Mouse (Mus musculus): Measurements from ENCODE around the gene Bola1.
"Not testable (repeated sequence)": the region's sequence is repeated elsewhere in the genome, so short reads cannot be mapped to it uniquely, and the experiment has no call there.

Gene Bola1

DNA sequence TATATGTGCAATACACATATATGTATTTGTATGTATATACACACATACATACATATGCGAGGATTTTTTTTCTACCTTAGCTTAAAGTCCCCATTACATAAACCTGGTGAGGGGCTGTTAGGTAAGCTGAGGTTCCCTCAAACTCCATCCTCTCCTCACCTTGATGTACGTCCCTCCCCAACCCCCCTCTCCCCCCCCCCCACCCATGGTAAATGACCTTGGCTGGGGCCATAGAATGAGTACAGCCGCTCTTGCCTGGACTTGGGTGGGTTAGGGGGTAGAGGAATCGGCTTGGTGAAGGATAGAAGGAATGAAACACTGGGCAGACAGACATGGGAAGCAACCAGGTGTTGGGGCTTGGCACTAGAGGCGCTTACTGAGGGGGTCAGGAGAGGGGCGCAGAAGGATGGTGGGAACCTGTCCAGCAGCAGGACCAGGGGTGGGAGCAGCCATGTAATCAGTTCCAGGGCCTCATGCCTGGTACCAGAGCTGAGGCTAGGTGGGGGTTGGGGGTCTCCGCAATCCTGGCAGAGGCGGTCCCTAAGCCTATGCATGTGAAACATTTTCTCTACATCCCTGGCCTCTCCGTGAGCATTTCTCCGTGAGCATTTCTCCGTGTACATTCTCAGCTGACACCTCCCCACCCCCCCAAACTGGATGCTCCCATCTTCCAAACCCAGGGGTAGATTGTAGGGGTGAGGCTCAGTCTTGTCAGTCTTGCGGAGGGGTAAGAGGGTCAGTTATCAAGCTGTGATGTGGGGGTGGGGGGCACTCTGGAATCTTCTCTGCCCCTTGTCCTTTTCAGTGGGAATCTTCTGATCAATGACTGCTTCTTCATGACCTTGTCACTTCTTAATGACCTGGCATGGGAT lies 37.8 kb downstream of the Bola1 start:
- DNase-seq (ENCODE audit: low read depth, low spot score), result no peak

DNA sequence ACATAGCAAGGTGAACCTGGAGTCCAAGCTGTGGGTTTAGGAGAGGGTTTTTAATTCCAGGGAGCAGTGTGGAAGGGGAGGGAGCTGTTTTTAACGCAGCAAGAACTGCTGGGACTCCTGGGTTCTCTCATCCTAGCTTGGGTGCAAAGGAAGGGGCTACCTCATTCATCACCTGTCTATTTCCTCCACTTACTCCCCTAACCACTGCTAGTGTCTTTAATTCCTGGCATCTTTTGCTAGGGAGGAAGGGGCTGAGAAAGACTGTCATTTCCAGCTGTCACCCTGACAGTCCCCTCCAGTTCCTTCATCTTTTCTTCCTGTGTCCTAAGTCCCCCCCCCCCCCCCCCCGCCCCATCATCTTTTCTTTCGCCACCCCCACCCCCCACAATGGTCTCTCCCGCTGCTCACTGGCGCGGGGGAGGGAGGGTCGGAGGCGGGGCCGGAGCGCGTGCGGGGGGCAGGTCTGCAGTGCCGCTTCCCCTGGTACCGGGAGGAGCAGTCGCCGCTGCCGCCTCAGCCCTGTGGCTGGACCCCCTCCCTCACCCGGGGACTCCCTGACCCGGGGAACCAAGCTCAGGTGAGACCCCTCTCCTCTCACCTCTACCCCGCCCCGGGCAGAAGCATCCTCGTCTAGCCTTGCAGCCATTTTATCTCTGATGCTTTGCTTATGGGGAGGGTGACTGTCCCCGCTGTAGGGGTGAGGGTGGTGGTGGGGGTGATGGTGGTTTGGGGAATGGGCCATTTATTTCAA lies 38.6 kb downstream of the Bola1 start, which contains the start of gene Sv2a:
Gene Sv2a (plus strand): TSS at position 425 of the 751 bp plus-strand sequence.
- peak; percentile 71 for DNase-seq (ENCODE audit: low read depth, low spot score)

DNA sequence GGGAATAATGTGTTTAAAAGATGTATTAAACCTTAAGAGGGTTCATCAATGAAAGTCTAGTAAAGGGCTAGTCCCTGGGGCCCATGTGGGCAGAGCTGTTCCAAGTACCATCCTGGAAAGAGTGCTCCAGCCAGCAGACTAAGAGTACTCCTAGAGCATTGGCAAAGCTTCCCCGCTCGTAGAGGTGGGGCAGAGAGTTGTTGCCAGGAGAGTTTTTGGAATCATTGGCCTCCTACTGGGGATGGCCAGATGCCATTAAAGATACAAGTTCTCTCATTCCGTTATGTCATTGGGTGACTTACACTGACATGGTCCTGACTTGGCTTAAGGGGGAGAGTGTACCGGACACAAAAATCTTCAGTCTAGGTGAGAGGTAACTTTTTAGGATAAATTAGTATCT lies 40.0 kb downstream of the Bola1 start:
- DNase-seq (ENCODE audit: low read depth, low spot score), result no peak

DNA sequence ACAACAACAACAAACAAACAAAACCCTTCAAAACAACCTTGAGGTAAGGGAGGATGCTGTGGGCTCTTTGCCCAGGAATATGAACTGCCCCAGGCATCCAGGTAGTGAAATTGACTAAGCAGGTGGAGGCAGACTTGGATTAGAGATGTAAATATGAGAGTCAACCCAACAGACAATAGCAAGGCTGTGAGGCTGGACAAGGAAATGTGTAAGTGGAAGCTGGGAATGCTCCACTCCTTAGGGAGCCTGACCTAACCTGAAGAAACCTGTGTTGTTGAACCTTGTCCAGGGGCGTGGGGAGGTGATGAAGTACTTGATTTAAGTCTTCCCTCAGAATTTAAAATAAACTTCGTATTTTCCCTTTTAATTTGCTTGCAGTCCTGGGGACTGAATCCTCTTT lies 40.6 kb downstream of the Bola1 start:
- no peak for DNase-seq (ENCODE audit: low read depth, low spot score)

DNA sequence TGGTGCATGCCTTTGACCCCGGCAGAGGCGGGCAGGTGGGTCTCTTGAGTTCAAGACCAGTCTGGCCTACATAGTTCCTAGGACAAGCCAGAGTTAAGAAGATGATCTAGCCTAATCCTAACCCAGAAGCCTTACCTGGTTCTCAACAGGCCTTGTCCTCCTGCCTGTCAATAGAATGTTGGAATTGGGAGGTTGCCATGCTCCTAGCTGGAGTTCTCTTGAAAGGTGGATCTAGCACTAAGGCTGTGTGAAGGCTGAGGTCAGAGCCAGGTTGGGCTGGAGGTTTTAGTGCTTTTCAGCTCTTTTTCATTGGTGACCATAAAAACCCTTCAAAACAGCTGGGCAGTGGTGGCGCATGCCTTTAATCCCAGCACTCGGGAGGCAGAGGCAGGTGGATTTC lies 41.1 kb downstream of the Bola1 start:
- no peak for DNase-seq (ENCODE audit: low read depth, low spot score)

DNA sequence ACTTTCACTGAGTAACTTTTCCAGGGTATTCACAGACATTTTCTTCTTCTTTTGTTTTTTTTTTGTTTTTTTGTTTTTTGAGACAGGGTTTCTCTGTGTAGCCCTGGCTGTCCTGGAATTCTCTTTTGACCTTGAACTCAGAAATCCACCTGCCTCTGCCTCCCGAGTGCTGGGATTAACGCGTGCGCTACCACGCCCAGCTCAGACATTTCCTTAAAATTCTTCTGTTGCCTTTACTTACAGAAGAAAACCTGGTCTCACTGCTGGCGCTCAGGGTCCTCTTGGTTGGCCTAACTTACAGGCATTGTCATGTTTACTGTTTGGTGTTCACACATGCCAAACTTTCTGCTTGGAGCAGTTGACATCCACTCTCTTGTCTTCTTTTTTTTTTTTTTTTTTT lies 44.3 kb downstream of the Bola1 start:
- no peak for DNase-seq (ENCODE audit: low read depth, low spot score)

DNA sequence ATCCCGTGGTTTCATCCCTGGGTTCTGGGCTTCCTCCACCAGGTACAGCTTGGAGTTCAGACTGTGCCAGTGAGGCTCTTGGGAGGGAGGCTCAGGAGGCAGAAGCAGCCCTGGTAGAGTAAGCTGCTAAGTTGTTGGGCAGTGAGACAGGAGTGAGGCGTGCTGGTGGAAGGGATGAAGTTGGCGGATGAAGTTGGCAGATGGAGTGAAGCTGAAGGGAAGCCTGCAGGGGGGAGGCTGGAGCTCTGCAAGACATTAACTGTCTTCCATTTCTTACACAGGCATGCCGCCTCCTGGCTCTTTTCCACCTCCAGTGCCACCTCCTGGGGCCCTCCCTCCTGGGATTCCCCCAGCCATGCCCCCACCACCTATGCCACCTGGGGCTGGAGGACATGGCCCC lies 45.5 kb downstream of the Bola1 start:
- DNase-seq (ENCODE audit: low read depth, low spot score), result not testable (repeated sequence)

DNA sequence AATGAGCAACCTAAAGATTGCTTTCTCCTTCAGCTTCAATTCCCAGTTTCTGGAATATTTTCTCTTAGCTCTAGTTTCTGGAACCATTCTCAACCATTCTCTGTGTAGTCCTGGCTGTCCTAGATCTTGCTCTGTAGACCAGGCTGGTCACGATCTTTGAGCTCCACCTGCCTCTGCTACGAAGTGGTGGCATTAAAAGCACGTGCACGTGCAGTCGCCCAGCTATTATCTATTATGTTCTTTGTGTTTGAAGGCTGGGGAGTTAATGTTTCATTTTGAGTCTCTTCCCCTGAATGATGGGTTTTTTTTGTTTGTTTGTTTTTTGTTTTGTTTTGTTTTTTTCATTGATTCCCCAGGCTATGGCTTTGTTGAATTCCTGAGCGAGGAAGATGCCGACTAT lies 46.3 kb downstream of the Bola1 start:
- DNase-seq (ENCODE audit: low read depth, low spot score), result no peak

DNA sequence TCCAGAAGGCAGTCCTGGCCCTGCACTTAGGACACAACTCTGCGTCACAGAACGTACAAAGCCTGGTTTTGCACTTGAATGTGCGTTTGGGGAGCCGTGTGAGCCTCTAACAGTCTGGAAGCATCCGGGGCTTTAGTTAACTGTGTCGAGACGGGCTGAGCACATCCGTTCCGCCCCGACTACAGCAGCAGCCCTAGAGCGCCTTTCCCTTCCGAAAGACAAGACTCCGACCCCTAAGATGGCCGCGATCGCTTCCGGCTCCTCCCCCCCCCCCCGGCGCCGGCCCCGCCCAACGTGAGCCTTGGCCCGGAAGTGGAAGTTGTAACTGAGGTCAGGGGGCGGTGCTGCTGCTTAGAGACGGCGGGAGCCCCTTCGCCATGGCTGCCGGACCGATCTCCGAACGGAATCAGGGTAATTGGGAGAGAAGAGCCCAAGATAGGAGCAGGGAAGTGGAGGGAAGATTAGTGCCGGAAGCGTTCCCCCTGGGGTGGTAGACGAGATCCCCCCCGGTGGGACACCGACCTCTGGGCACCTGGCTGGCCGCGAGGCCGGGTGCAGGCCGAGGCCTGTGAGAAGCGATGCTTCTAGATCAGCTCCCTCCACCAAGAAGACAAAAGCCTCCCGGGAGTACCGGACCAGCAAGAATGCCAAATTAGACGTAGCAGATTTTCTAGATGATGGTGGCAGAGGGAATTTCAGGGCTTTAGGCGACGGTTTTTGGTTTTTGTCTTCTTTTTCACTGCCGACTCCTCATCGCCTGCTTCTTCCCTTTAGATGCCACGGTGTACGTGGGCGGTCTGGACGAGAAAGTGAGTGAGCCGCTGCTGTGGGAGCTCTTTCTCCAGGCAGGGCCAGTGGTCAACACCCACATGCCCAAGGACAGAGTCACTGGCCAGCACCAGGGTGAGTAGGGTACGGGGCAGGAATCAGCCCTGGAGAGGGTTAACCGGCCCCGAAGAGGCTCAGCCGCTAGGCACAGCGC lies 47.0 kb downstream of the Bola1 start, which contains the start of gene Sf3b4:
Gene Sf3b4 (plus strand): TSS at position 136 of the 982 bp plus-strand sequence.
- DNase-seq (ENCODE audit: low read depth, low spot score), result peak; percentile 96

DNA sequence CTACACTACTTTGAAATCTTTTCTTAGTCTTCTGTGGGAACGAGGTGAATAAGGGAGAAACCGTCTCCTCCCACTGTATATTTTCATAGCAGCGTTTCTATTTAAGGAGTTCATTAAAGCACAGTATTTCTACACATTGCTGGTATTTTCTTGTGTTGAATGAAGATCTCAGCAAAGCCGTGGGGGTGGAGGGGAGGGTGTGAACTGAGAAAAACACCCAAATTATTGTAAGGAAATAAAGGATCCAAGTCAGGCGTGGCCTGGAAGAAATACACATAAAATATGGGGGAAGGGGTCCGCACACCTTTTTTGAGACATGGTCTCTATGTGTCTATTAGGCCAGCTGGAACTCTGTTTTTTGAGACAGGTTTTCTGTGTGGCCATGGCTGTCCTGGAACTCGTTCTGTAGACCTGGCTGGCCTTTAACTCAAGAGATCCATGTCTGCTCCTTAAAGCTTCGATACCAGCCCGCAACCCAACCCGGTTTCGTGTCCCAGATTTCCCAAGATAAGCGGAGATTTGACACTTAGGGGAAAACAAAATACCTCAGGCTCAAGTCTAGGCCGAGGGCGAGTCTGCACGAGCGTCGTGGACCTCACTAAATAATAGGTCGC lies 47.8 kb downstream of the Bola1 start:
- no peak for DNase-seq (ENCODE audit: low read depth, low spot score)

DNA sequence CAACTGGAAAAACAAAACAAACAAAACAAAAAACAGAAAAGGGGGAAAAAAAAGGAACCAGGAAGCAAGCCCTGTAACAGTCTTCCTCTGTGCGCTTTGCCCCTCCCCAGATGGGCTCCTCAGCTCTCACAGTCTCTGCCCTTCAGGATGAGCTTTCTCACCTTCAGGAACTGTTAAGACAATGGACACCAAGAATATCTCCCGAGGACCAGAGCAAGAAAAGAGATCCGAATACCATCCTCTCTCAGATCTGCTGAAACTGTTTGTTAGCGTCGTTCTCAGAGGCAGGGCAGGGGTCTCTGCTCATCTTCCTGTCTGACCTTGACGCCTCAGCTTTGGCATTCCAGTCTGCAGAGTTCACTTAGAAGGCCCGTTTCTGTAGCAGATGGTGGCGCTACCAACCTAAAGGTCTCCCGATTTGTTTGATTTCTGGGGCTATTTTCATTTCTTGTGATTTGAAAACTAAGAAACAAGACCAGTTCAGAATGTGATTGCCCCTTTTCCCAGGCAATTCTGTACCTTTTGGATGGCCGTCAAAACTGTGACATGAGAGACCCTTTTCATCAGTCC lies 48.4 kb downstream of the Bola1 start:
- peak; percentile 29 for DNase-seq (ENCODE audit: low read depth, low spot score)

DNA sequence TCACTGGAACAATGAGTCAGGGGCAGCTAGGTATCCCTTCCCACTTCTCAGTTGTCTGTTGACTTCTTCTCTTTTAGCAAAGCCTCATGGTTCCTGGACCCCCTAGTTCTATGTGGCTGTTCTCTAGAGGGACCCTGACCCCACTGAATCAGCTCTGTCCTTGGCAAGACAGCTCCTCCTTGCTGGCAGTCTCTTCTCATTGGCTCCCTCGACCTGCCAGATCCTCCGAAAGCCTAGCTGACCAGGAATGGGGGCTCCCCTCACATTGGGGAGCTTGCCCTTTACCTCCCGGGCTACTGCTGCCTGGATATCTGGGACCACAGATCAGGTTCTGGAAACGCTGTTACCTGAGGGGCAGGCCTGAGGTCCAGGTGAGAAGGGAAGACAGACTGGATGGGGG lies 49.2 kb downstream of the Bola1 start:
- no peak for DNase-seq (ENCODE audit: low read depth, low spot score)

DNA sequence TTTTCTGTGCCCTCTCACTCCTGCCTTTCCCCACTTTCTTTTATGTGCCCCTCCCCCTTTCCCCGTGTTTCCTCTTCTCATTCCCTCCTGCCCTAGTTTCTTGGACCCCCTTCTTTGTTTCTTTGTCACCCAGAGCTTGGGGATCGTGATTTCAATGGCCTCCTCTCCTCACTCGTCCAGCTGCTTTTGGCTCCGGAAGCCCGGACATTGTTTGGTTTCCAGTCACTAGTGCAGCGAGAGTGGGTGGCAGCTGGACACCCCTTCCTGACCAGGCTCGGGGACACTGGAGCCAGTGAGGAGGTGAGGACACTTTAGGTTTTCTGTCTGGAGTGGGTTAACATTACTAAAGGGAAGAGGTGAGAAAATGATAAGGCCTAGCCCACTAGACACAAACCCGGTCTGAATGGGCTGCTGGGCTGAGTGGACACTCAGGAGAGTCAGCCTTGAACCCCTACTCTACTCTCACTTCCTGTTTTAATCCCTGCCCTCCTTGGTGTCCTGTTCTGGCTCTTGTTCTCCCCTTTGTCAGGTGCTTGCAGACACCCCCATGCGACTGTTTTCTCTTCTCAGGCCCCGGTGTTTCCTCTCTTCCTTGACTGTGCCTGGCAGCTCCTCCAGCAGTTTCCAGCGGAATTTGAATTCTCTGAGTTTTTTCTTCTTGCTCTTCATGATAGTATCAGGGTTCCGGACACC lies 50.9 kb downstream of the Bola1 start:
- DNase-seq (ENCODE audit: low read depth, low spot score), result no peak

DNA sequence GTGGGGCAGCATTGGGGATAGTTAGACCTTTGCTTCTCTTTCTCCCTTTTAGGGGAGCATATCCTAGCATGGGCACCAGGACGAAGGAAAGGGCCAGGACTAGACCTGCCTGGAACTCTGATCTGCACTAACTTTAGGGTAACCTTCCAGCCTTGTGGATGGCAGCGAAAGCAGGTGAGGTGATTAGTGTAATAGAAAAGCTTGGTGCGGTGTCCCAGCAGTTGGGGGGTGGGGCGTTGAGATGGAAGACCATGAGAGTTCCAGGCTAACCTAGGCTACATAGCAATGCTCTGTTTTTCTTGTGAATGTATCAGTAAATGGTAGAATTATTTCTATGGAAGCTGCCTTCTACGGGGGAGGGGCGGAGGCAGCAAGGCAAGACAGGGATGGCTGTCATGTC lies 56.5 kb downstream of the Bola1 start:
- DNase-seq (ENCODE audit: low read depth, low spot score), result no peak

DNA sequence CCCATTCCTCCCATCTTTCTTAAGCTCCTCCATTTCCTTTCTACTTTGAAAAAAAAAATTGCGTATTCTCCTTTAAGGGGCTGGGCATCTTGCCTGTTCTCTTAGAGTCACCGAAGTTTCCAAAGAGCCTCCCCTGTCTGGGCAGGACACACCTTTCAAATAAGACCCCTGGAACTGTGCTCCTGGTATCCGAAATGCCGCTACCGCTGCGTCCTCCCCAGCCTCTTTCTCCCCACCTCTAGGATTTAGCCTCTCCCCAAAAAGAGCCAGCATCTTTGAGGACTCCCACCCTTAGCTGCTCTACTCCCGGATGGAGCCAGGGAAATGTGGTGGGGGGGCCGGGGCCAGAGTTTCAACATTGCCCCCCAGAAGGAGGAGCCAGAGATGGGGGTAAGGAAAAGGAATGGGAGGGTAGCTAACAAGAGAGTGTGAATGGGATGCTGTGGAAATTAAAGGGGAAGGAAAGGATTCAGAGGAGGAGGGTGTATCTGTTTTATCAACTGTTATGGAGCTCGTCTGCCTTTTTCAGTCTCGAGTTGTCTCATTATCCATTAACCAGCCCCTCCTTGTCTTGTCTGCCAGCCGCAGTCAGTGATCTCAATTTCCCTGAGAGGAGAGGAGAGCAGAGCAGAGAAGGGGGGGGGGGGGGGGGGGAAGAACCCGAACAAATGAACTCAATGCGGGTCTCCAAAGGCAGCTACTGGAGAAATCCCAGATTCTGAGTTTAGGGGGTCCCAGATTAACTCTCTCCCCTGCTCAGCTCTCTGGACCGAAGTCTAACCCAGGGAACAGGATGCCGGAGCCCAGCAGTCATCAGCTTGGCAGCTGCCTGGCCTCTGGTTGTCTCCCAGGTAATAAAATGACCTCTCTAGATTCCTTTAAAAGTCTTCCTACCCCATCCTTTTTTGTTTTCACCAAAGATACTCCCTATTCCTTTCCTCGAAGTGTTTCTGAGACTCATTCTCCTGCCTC lies 57.4 kb downstream of the Bola1 start, which contains the start of gene Mtmr11:
Gene Mtmr11 (plus strand): TSS at position 136 of the 972 bp plus-strand sequence.
- DNase-seq (ENCODE audit: low read depth, low spot score), result peak; percentile 15

DNA sequence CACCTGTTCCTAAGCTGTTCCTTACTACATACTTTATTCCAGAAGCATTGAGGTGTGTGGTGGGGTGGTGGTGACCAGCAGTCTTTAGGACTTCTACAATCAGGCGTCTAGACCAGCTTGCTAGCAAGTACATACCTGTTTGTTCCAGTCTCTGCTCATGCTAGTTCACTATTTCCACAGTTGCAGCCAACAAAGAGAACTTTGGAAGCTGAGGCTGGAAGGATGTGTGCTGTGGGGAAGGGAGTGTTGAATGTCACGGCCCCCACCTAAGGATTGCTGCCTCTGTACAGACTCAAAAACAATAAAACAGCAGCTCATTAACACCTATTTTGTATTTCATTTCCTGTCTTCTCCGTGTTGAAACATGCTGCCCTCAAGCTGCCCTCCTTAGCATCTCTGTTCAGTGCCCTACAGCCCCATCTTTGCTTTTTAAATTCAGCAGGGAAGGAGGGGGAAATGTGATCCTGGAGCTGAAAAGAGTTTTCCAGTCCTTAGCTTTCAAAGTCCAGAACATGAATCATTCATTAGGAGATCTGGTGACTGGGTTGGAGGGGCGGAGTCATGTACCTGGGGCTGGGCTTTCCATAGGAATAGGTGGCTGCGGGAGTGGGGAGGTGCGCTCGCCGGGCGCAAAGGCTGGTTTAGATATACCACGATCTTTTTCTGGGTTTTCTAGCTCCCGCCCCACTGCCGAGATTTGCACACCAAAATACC lies 58.5 kb downstream of the Bola1 start:
- DNase-seq (ENCODE audit: low read depth, low spot score), result peak; percentile 40

DNA sequence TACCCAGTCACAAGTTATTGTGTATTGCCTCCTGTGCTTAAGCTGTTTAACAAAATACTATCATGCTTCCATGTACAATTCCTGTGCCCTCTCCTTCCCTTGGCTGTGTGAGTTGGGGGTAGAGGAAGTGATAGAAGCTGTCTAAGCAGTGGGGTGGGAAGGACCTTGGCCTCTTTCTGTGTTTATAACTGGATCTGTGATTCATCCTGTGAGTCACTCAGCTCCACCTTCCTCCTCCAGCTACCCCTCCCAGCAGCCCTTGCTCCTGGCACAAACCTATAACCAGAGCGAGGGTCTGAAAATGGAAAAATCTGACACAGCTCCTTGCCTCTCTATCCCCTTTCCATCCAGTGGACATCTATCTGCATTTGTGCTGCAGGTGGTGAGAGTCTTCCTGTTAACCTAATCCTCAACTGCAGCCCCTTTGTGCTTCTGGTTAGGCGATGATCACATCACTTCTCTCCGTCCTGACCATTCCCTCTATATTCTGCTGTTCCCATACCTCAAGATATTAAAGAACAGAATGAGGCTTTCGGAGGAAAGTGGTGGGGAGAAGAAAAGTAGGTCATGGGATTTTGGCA lies 59.2 kb downstream of the Bola1 start:
- DNase-seq (ENCODE audit: low read depth, low spot score), result peak; percentile 13

DNA sequence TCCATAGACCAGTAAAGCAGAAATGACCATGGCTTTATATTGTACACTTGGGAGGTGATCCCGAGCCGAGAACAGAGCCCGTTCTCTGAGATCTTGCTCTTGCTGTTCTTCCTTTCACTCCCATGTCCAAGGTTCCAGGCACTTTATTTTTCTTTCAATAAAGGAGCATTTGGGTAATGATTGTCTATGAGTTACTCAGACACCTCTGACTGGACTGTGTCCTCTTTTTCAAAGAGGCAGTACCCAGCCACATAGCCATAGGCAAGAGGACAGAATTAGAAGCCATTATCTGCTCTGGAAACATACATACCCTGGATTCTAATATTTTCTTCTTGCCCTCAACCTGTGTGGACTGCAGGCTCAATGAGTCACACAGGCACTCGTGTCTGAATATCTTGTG lies 59.7 kb downstream of the Bola1 start:
- DNase-seq (ENCODE audit: low read depth, low spot score), result no peak
